Mouse (Mus musculus): Measurements from ENCODE around the gene Tmem235. TPM values are rescaled to one million over a fixed set of nuclear protein-coding genes. Genes with fewer than 3 reads are reported as not detected.

Tmem235 gene
- polyA plus RNA-seq, 1 experiment from 2014 or later: 0.08 TPM

Other genes with a start within 250 kb of the Tmem235 start
- gene Tnrc6c, start 206.5 kb upstream of the Tmem235 start, polyA plus RNA-seq (2015; fragmentation: Nextera tagmentation; extraction: Ambion mirVana): 18.9 and 21.4 TPM in 2 replicates
- 0.76 and 1.0 TPM in 2 replicates for gene Tmc8, start 78.7 kb upstream of the Tmem235 start, polyA plus RNA-seq (2015; fragmentation: Nextera tagmentation; extraction: Ambion mirVana)
- 6.4 and 6.6 TPM in 2 replicates for gene Tmc6, start 78.6 kb upstream of the Tmem235 start, polyA plus RNA-seq (2015; fragmentation: Nextera tagmentation; extraction: Ambion mirVana)
- not detected in 2 replicates for gene 6030468B19Rik, start 63.1 kb upstream of the Tmem235 start, polyA plus RNA-seq (2015; fragmentation: Nextera tagmentation; extraction: Ambion mirVana)
- gene Gm20708, start 51.1 kb upstream of the Tmem235 start, polyA plus RNA-seq (2015; fragmentation: Nextera tagmentation; extraction: Ambion mirVana): 1.1 and 1.8 TPM in 2 replicates
- 17.4 and 20.9 TPM in 2 replicates for gene Syngr2, start 51.1 kb upstream of the Tmem235 start, polyA plus RNA-seq (2015; fragmentation: Nextera tagmentation; extraction: Ambion mirVana)
- gene Afmid, start 34.8 kb upstream of the Tmem235 start, polyA plus RNA-seq (2015; fragmentation: Nextera tagmentation; extraction: Ambion mirVana): 7.0 and 8.5 TPM in 2 replicates
- gene Tk1, start 34.7 kb upstream of the Tmem235 start, polyA plus RNA-seq (2015; fragmentation: Nextera tagmentation; extraction: Ambion mirVana): 19.6 and 21.2 TPM in 2 replicates
- gene Birc5, start 11.5 kb upstream of the Tmem235 start, polyA plus RNA-seq (2015; fragmentation: Nextera tagmentation; extraction: Ambion mirVana): 37.9 and 42.9 TPM in 2 replicates
- gene Tha1, start 12.7 kb downstream of the Tmem235 start, polyA plus RNA-seq (2015; fragmentation: Nextera tagmentation; extraction: Ambion mirVana): 4.5 and 5.5 TPM in 2 replicates
- 7.5 and 8.9 TPM in 2 replicates for gene Socs3, start 109.3 kb downstream of the Tmem235 start, polyA plus RNA-seq (2015; fragmentation: Nextera tagmentation; extraction: Ambion mirVana)
- gene Pgs1, start 125.5 kb downstream of the Tmem235 start, polyA plus RNA-seq (2015; fragmentation: Nextera tagmentation; extraction: Ambion mirVana): 67.3 and 68.4 TPM in 2 replicates